Mouse (Mus musculus): ENCODE results near the gene Nsf. TPM values are rescaled to one million over a fixed set of nuclear protein-coding genes. Genes with fewer than 3 reads are reported as not detected.

Nsf gene
- total and polyA plus RNA-seq, 2 experiments = 10.2 to 14.0 TPM

DNA sequence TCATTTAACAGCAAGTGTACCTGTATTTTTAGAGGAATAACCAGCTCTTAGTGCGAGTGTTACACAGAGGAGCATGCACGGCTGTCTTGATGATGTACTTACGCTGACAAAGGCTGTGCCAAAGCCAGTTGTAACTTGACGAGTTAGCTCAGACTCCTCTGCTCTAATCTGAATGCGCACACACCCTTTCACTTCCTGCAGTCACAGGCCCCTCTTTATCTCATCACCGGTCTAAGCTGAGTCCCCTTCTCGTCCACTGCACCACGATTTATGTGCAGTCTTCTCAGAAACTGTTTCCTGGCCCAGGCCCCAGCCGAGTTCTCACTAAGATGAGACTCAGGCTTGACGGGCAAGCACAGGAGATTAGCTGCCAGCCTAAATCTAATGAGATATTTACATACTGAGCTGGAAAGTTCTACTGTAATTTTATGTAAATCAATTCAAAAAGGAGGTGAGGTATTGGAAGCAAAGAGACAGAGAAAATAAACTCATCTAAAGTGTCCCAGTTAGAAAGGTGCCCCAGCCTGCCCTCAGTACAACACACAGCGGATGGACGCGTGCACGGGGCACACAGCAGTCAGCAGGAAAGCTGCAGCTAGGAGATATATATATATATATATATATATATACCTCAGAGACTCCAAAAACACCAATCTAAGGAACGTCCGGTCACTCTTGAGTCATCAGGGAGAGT lies 101.1 kb downstream of the Nsf start:
- H3K4me3 ChIP-seq (ENCODE audit: insufficient read depth, low read depth, low read length) = no peak overlapping the region
- 85% methylated on average over 16 of the region's 16 CpGs for WGBS

DNA sequence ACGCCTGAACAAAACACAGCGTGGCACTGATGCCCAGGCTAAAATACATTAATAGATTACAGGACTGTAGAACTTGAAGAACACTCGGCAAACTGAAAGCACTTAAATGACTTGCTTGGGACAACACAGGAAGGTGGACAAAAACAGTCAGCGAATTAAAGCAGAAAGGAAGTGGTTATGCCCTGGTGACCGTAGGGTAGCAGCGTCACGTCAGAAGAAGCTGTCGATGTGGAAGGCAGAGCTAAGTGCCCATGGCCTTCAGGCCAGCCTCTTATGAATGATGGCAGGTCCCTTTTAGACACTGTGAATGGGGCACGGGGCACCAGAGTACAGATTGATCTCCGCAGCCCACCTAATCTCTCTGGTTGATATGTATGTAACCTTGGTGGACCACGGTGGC lies 105.6 kb downstream of the Nsf start:
- H3K4me3 ChIP-seq (ENCODE audit: insufficient read depth, low read depth, low read length) = no peak overlapping the region

More for the DNA sequence above, 101.1 kb downstream of the Nsf start:
- H3K9ac ChIP-seq (ENCODE audit: low read depth, low read length) = no peak overlapping the region
- H3K27me3 ChIP-seq (ENCODE audit: control insufficient read depth, insufficient read depth, low read length) = no peaks in the 10 kb centered on the region
- H3K36me3 ChIP-seq (ENCODE audit: control insufficient read depth, insufficient read depth, low read length) = peaks cover 4% of the 10 kb centered on the region
- no peaks in the 10 kb centered on the region for H3K4me1 ChIP-seq (ENCODE audit: control insufficient read depth, insufficient read depth, low read length)
- DNase-seq (ENCODE audit: extremely low read depth, low read depth, low spot score) = no peak
- TF ChIP-seq CTCF (IDR thresholded peaks at IDR 0.05; ENCODE audit: low read depth, low read length) = no peak
- no peak for TF ChIP-seq POLR2A (IDR thresholded peaks at IDR 0.05; ENCODE audit: extremely low read depth, insufficient read depth, low read length)
- H3K79me2 ChIP-seq (ENCODE audit: control insufficient read depth, insufficient read depth, low read length) = no peaks in the 10 kb centered on the region
- no peak overlapping the region for H3K27ac ChIP-seq (replicated peaks; ENCODE audit: insufficient read depth, low read depth, low read length)

DNA sequence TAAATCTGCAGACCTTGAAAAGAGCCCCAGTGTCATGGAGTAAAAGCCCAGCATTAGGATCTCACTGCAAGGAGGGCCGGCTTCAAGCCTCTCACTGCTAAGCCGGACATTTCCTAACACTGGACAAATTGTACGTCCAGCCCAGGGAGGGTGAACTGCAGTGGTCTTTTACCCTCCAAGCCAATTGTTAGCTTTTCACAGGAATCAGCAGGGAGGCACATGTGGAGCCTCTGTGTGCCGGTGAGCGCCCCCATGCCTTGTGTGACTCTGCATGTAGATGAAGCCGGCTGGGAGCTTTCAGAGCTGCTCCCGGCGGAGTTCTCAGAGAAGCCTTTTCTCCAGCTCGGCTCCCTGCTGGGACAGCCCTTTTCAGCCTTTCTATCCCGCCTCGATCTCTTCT lies 113.0 kb downstream of the Nsf start:
- Histone ChIP-seq H3K27me3 (ENCODE audit: control insufficient read depth, insufficient read depth, low read length) (no peaks in the 10 kb centered on the region), H3K36me3 (ENCODE audit: control insufficient read depth, insufficient read depth, low read length) (no peaks in the 10 kb centered on the region; the same call in 1 of the 2 replicates), H3K27ac (replicated peaks; ENCODE audit: insufficient read depth, low read depth, low read length) (no peak overlapping the region), H3K79me2 (ENCODE audit: control insufficient read depth, insufficient read depth, low read length) (no peaks in the 10 kb centered on the region), H3K4me1 (ENCODE audit: control insufficient read depth, insufficient read depth, low read length) (no peaks in the 10 kb centered on the region), H3K9ac (ENCODE audit: low read depth, low read length) (no peak overlapping the region), H3K4me3 (ENCODE audit: insufficient read depth, low read depth, low read length) (no peak overlapping the region)
- 77% methylated on average over 11 of the region's 11 CpGs for WGBS
- no peak for DNase-seq (ENCODE audit: extremely low read depth, low read depth, low spot score)
- TF ChIP-seq CTCF (IDR thresholded peaks at IDR 0.05; ENCODE audit: low read depth, low read length) (no peak), POLR2A (IDR thresholded peaks at IDR 0.05; ENCODE audit: extremely low read depth, insufficient read depth, low read length) (no peak)

More for the DNA sequence above, 105.6 kb downstream of the Nsf start:
- Histone ChIP-seq H3K4me1 (ENCODE audit: control insufficient read depth, insufficient read depth, low read length) (no peaks in the 10 kb centered on the region), H3K79me2 (ENCODE audit: control insufficient read depth, insufficient read depth, low read length) (no peaks in the 10 kb centered on the region), H3K27me3 (ENCODE audit: control insufficient read depth, insufficient read depth, low read length) (no peaks in the 10 kb centered on the region), H3K9ac (ENCODE audit: low read depth, low read length) (no peak overlapping the region), H3K36me3 (ENCODE audit: control insufficient read depth, insufficient read depth, low read length) (peaks cover 4% of the 10 kb centered on the region; the same call in 1 of the 2 replicates), H3K27ac (replicated peaks; ENCODE audit: insufficient read depth, low read depth, low read length) (no peak overlapping the region)
- TF ChIP-seq POLR2A (IDR thresholded peaks at IDR 0.05; ENCODE audit: extremely low read depth, insufficient read depth, low read length) = no peak
- no peak for TF ChIP-seq CTCF (IDR thresholded peaks at IDR 0.05; ENCODE audit: low read depth, low read length)
- no peak for DNase-seq (ENCODE audit: extremely low read depth, low read depth, low spot score)
- WGBS = 88% methylated on average over 11 of the region's 11 CpGs

DNA sequence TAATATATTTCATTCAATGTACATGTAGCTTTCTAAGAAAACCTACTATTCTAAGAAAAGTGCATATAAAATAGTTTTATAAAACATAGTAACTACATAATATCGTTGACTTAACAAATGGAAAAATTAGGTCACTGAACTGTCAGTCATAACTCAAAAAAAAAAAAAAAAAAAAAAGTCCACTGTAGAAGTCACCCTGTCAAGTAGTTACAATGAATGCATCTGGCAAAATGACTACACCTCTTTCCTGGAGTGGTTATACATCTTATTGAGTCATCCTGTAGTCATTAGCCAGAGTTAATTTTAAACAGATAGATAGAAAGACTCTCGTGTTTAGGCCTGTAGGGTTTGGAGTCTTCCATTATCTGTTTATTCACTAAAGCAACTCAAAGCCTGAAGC lies 114.9 kb downstream of the Nsf start:
- H3K9ac ChIP-seq (ENCODE audit: low read depth, low read length) = no peak overlapping the region
- DNase-seq (ENCODE audit: extremely low read depth, low read depth, low spot score) = no peak
- WGBS = 81% methylated on average over 2 of the region's 2 CpGs
- H3K27me3 ChIP-seq (ENCODE audit: control insufficient read depth, insufficient read depth, low read length) = no peaks in the 10 kb centered on the region
- no peaks in the 10 kb centered on the region for H3K4me1 ChIP-seq (ENCODE audit: control insufficient read depth, insufficient read depth, low read length)
- H3K79me2 ChIP-seq (ENCODE audit: control insufficient read depth, insufficient read depth, low read length) = no peaks in the 10 kb centered on the region
- H3K36me3 ChIP-seq (ENCODE audit: control insufficient read depth, insufficient read depth, low read length) = no peaks in the 10 kb centered on the region
- H3K27ac ChIP-seq (replicated peaks; ENCODE audit: insufficient read depth, low read depth, low read length) = no peak overlapping the region
- no peak overlapping the region for H3K4me3 ChIP-seq (ENCODE audit: insufficient read depth, low read depth, low read length)
- TF ChIP-seq CTCF (IDR thresholded peaks at IDR 0.05; ENCODE audit: low read depth, low read length) = no peak
- TF ChIP-seq POLR2A (IDR thresholded peaks at IDR 0.05; ENCODE audit: extremely low read depth, insufficient read depth, low read length) = no peak

DNA sequence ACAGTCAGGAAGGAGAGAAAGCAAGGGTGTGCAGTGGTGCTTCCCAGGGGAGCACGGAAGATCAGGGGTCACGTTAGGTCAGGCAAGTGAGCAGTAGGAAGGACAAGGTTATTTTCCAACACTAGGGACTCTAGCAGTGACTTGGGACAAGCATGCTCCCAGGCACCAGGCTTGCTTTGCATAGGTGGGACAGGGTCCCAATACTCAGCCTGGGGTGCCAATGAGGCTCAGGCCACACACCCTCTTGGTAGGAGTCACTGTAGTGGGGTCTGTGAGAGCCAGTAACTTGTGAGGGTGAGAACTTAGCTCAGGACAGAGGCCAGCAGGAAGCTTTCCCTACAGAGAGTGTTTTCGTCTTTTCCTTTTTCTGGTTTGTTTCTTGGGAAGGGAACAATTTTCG lies 121.5 kb downstream of the Nsf start:
- no peak for DNase-seq (ENCODE audit: extremely low read depth, low read depth, low spot score)
- no peaks in the 10 kb centered on the region for H3K27me3 ChIP-seq (ENCODE audit: control insufficient read depth, insufficient read depth, low read length)
- TF ChIP-seq POLR2A (IDR thresholded peaks at IDR 0.05; ENCODE audit: extremely low read depth, insufficient read depth, low read length) (no peak), CTCF (IDR thresholded peaks at IDR 0.05; ENCODE audit: low read depth, low read length) (no peak)
- no peaks in the 10 kb centered on the region for H3K4me1 ChIP-seq (ENCODE audit: control insufficient read depth, insufficient read depth, low read length)
- no peak overlapping the region for H3K4me3 ChIP-seq (ENCODE audit: insufficient read depth, low read depth, low read length)
- peaks cover 3% of the 10 kb centered on the region; the same call in 1 of the 2 replicates for H3K36me3 ChIP-seq (ENCODE audit: control insufficient read depth, insufficient read depth, low read length)
- no peak overlapping the region for H3K9ac ChIP-seq (ENCODE audit: low read depth, low read length)
- no peak overlapping the region for H3K27ac ChIP-seq (replicated peaks; ENCODE audit: insufficient read depth, low read depth, low read length)
- 89% methylated on average over 4 of the region's 4 CpGs for WGBS
- H3K79me2 ChIP-seq (ENCODE audit: control insufficient read depth, insufficient read depth, low read length) = no peaks in the 10 kb centered on the region

DNA sequence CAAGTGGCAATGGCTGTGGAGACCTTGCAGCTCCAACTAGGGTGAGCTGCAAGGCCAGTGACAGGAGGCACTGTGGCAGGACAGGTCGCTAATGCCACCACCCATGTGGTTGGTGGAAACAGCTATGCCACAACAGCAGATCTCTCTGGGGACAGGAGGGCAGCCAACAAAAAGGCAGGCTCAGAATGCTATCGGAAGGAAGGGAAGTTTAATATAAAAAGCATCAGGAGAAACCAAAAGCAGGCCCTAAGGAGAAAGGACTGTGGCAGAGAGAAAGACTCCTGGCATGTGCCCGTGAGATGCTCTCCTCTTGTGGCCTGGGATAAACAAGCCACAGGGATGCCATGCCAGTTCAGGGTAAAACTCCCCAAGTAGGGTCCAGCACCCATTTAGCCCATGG lies 122.1 kb downstream of the Nsf start:
- DNase-seq (ENCODE audit: extremely low read depth, low read depth, low spot score) = no peak
- Histone ChIP-seq H3K36me3 (ENCODE audit: control insufficient read depth, insufficient read depth, low read length) (peaks cover 3% of the 10 kb centered on the region; the same call in 1 of the 2 replicates), H3K27me3 (ENCODE audit: control insufficient read depth, insufficient read depth, low read length) (no peaks in the 10 kb centered on the region), H3K9ac (ENCODE audit: low read depth, low read length) (no peak overlapping the region), H3K4me1 (ENCODE audit: control insufficient read depth, insufficient read depth, low read length) (no peaks in the 10 kb centered on the region), H3K27ac (replicated peaks; ENCODE audit: insufficient read depth, low read depth, low read length) (no peak overlapping the region), H3K79me2 (ENCODE audit: control insufficient read depth, insufficient read depth, low read length) (no peaks in the 10 kb centered on the region), H3K4me3 (ENCODE audit: insufficient read depth, low read depth, low read length) (no peak overlapping the region)
- 94% methylated on average over 3 of the region's 3 CpGs for WGBS
- TF ChIP-seq POLR2A (IDR thresholded peaks at IDR 0.05; ENCODE audit: extremely low read depth, insufficient read depth, low read length) = no peak
- TF ChIP-seq CTCF (IDR thresholded peaks at IDR 0.05; ENCODE audit: low read depth, low read length) = no peak
